ENCODE assay signal across 26 mouse cellular contexts in the genomic region with DNA sequence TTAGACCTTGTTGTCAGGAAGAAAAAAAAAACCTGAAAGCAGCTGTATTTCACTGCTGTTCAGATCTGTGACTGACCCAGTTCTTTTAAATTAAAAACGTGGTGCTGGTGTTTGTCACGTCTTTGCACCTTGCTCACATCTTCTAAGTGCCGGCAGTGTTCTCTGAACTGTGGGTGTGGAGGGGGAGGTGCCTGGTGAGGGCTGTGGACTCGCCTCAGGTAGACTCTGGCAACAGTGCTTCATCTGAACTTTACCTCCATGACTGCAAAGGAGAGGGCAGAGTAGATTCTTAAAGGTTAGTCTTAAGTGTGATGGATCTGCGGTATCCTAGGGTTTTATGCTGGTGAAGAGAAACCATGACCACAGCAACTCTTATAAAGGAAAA. TPM values are rescaled to one million over a fixed set of nuclear protein-coding genes. Genes with fewer than 3 reads are reported as not detected.
A peak's percentile ranks its signal among the peaks of the same experiment; 100 is the strongest.
DNase-seq lines count a peak whose midpoint lies in the region; ATAC-seq and TF ChIP-seq lines count a peak whose summit lies in the region.
"Had no signal": no experiment of that assay in that cellular context is flagged by ENCODE, and none has a peak within 500 bp of the region (broad histone marks: within the 10 kb centered on the region; RNA-seq: fewer than 3 reads in every experiment).

No protein-coding gene starts in this region.

- H3K9ac ChIP-seq in kidney, embryonic 14.5 days (ENCODE audit: low read depth, low read length), result no peak overlapping the region
- H3K9ac ChIP-seq in MEL (ENCODE audit: control insufficient read depth, low read depth, low read length, poor library complexity, severe bottlenecking), result no peak overlapping the region; the same call in 1 of the 2 replicates
- H3K9ac ChIP-seq in intestine, postnatal 0 days (ENCODE audit: low read depth, low read length), result no peak overlapping the region
- H3K9ac ChIP-seq: forebrain, embryonic 12.5 days; hindbrain, embryonic 12.5 days; lung, embryonic 15.5 days; neural tube, embryonic 12.5 days had no signal

- no peak for TF ChIP-seq POLR2A in MEL (IDR thresholded peaks at IDR 0.05; ENCODE audit: control insufficient read depth in 1 of 2, insufficient read depth in 1 of 2, low read depth in 1 of 2, low read length in 2 of 2, poor library complexity in 1 of 2)
- no peak for TF ChIP-seq POLR2A in bone marrow macrophage, adult 2 months (IDR thresholded peaks at IDR 0.05; ENCODE audit: borderline replicate concordance, low read depth, low read length)

- TF ChIP-seq CTCF in MEL (IDR thresholded peaks at IDR 0.05 in 2 of 3, conservative IDR thresholded peaks at IDR 0.05 in 1 of 3; ENCODE audit: control insufficient read depth in 1 of 3, insufficient read depth in 1 of 3, low read depth in 2 of 3, low read length in 3 of 3, poor library complexity in 1 of 3, severe bottlenecking in 1 of 3), result no peak
- TF ChIP-seq CTCF in bone marrow macrophage, adult 2 months (IDR thresholded peaks at IDR 0.05; ENCODE audit: low read depth, low read length), result no peak
- no peak for TF ChIP-seq CTCF in intestine, postnatal 0 days (IDR thresholded peaks at IDR 0.05; ENCODE audit: low read depth)

- no peak overlapping the region for H3K27ac ChIP-seq in kidney, embryonic 14.5 days (ENCODE audit: low read depth, low read length)
- peak overlapping the region; percentile 68 for H3K27ac ChIP-seq in MEL (ENCODE audit: control insufficient read depth, low read depth, low read length)
- H3K27ac ChIP-seq in bone marrow macrophage, adult 2 months (ENCODE audit: insufficient read depth, low read depth, low read length), result peak overlapping the region; percentile 97
- H3K27ac ChIP-seq in intestine, postnatal 0 days (ENCODE audit: low read depth, low read length), result peak overlapping the region; percentile 70; the same call in 1 of the 2 replicates
- H3K27ac ChIP-seq: forebrain, embryonic 12.5 days; hindbrain, embryonic 12.5 days; hindbrain, postnatal 0 days; kidney, postnatal 0 days; lung, embryonic 15.5 days; neural tube, embryonic 12.5 days had no signal

- ATAC-seq in kidney, embryonic 14.5 days (ENCODE audit: low FRiP score, low TSS enrichment), result no peak
- peak; percentile 68 for ATAC-seq in intestine, postnatal 0 days
- ATAC-seq: activated CD4-positive, CD25-positive, alpha-beta regulatory T cell, adult 4 months; midbrain, embryonic 16.5 days had no signal

- TF ChIP-seq EP300 in MEL (IDR thresholded peaks at IDR 0.05; ENCODE audit: low read depth in 1 of 2, low read length in 2 of 2), result no peak

- no peak overlapping the region for H3K4me3 ChIP-seq in kidney, embryonic 14.5 days (ENCODE audit: low read length)
- H3K4me3 ChIP-seq in MEL (ENCODE audit: control insufficient read depth in 1 of 2, insufficient read depth in 1 of 2, low read depth in 2 of 2, low read length in 2 of 2), result peak overlapping the region in 1 of 2 experiments; percentile 41; a peak in 2 of 4 replicates
- peak overlapping the region; percentile 28 for H3K4me3 ChIP-seq in bone marrow macrophage, adult 2 months (ENCODE audit: insufficient read depth, low read length)
- no peak overlapping the region for H3K4me3 ChIP-seq in intestine, postnatal 0 days (ENCODE audit: low read depth, low read length)
- H3K4me3 ChIP-seq: forebrain, embryonic 12.5 days; hindbrain, embryonic 12.5 days; layer of hippocampus, adult 2 months; lung, embryonic 15.5 days; neural tube, embryonic 12.5 days had no signal

- H3K79me2 ChIP-seq in MEL (ENCODE audit: control insufficient read depth, insufficient read depth, low read length, poor library complexity), result no peaks in the 10 kb centered on the region

- peak; percentile 54 to 59 for DNase-seq in kidney, adult 8-10 months
- DNase-seq in MEL (ENCODE audit: low read depth, low spot score), result no peak
- no peak for DNase-seq in thymus, postnatal 10 days (ENCODE audit: low spot score in 2 of 2)
- DNase-seq in layer of hippocampus, adult 9-11 months, result no peak
- DNase-seq: adrenal gland, adult 8-10 months; B cell, adult 2 months; cerebellum, adult 9-10 months; gastrocnemius, postnatal 25 days; layer of hippocampus, postnatal 36 days; right cerebral cortex, postnatal 4 days; thymus, adult 2 months; thymus, postnatal 4 days had no signal

- no peaks in the 10 kb centered on the region for H3K4me1 ChIP-seq in kidney, embryonic 14.5 days (ENCODE audit: control insufficient read depth, insufficient read depth, low read length)
- H3K4me1 ChIP-seq in MEL (ENCODE audit: control insufficient read depth in 1 of 2, insufficient read depth in 2 of 2, low read length in 2 of 2), result peaks cover 0 to 30% of the 10 kb centered on the region in 2 experiments; a peak in 2 of 4 replicates
- H3K4me1 ChIP-seq in bone marrow macrophage, adult 2 months (ENCODE audit: control insufficient read depth, insufficient read depth, low read length), result peaks cover 34% of the 10 kb centered on the region
- peaks cover 6% of the 10 kb centered on the region; the same call in 1 of the 2 replicates for H3K4me1 ChIP-seq in intestine, postnatal 0 days (replicated peaks; ENCODE audit: control insufficient read depth, insufficient read depth, low read length)
- H3K4me1 ChIP-seq: forebrain, embryonic 12.5 days; hindbrain, embryonic 12.5 days; lung, embryonic 15.5 days; neural tube, embryonic 12.5 days had no signal

- H3K9me3 ChIP-seq in kidney, embryonic 14.5 days (ENCODE audit: control insufficient read depth, low read length), result no peaks in the 10 kb centered on the region
- no peaks in the 10 kb centered on the region for H3K9me3 ChIP-seq in MEL (replicated peaks; ENCODE audit: insufficient read depth, low read length)
- no peaks in the 10 kb centered on the region for H3K9me3 ChIP-seq in intestine, postnatal 0 days (ENCODE audit: control insufficient read depth)
- H3K9me3 ChIP-seq: forebrain, embryonic 12.5 days; hindbrain, embryonic 12.5 days; lung, embryonic 15.5 days; neural tube, embryonic 12.5 days had no signal

- TF ChIP-seq RAD21 in MEL (IDR thresholded peaks at IDR 0.05; ENCODE audit: low read depth, low read length), result no peak

- H3K27me3 ChIP-seq in kidney, embryonic 14.5 days (ENCODE audit: control insufficient read depth, insufficient read depth, low read length), result no peaks in the 10 kb centered on the region
- H3K27me3 ChIP-seq in MEL (ENCODE audit: control insufficient read depth in 1 of 2, insufficient read depth in 2 of 2, low read length in 2 of 2), result no peaks in the 10 kb centered on the region
- no peaks in the 10 kb centered on the region for H3K27me3 ChIP-seq in intestine, postnatal 0 days (replicated peaks; ENCODE audit: control insufficient read depth, insufficient read depth, low read length)
- H3K27me3 ChIP-seq: forebrain, embryonic 12.5 days; hindbrain, embryonic 12.5 days; lung, embryonic 15.5 days; neural tube, embryonic 12.5 days had no signal

- WGBS in kidney, embryonic 14.5 days, result 86% methylated on average over 5 of the region's 5 CpGs
- WGBS in intestine, postnatal 0 days, result 45% methylated on average over 5 of the region's 5 CpGs

- no peaks in the 10 kb centered on the region for H3K36me3 ChIP-seq in kidney, embryonic 14.5 days (ENCODE audit: control insufficient read depth, insufficient read depth, low read length)
- peaks cover 0 to 7% of the 10 kb centered on the region in 2 experiments; a peak in 2 of 4 replicates for H3K36me3 ChIP-seq in MEL (ENCODE audit: control insufficient read depth in 1 of 2, insufficient read depth in 2 of 2, low read length in 2 of 2)
- H3K36me3 ChIP-seq in intestine, postnatal 0 days (ENCODE audit: control insufficient read depth, insufficient read depth), result no peaks in the 10 kb centered on the region
- H3K36me3 ChIP-seq: forebrain, embryonic 12.5 days; hindbrain, embryonic 12.5 days; lung, embryonic 15.5 days; neural tube, embryonic 12.5 days had no signal

- no peak overlapping the region for H3K4me2 ChIP-seq in kidney, embryonic 14.5 days (replicated peaks; ENCODE audit: low read depth, low read length)
- H3K4me2 ChIP-seq in intestine, postnatal 0 days (replicated peaks; ENCODE audit: low read depth), result peak overlapping the region; percentile 45
- H3K4me2 ChIP-seq: forebrain, embryonic 12.5 days; heart, embryonic 11.5 days; hindbrain, embryonic 12.5 days; lung, embryonic 15.5 days; midbrain, embryonic 11.5 days; neural tube, embryonic 12.5 days had no signal

TF ChIP-seq in MEL, 35 proteins besides CTCF, POLR2A, EP300 and RAD21 (continues in another document):
- TF ChIP-seq JUND (IDR thresholded peaks at IDR 0.05; ENCODE audit: low read depth, low read length) (no peak), MAX (IDR thresholded peaks at IDR 0.05; ENCODE audit: low read length) (no peak), MYB (IDR thresholded peaks at IDR 0.05; ENCODE audit: low read depth, low read length) (no peak), TCF12 (IDR thresholded peaks at IDR 0.05; ENCODE audit: low read depth, low read length) (no peak), ELF1 (IDR thresholded peaks at IDR 0.05; ENCODE audit: low read depth, low read length) (no peak), NRF1 (IDR thresholded peaks at IDR 0.05; ENCODE audit: insufficient read depth, low read depth, low read length, poor library complexity, severe bottlenecking) (no peak), ZC3H11A (IDR thresholded peaks at IDR 0.05; ENCODE audit: low read depth, low read length) (no peak), USF2 (IDR thresholded peaks at IDR 0.05; ENCODE audit: borderline replicate concordance in 1 of 2, insufficient read depth in 1 of 2, low read depth in 1 of 2, low read length in 2 of 2) (no peak), ETS1 (IDR thresholded peaks at IDR 0.05; ENCODE audit: low read depth, low read length) (no peak), TAL1 (IDR thresholded peaks at IDR 0.05; ENCODE audit: low read length) (no peak), CHD2 (IDR thresholded peaks at IDR 0.05; ENCODE audit: low read length) (no peak), TBP (IDR thresholded peaks at IDR 0.05; ENCODE audit: low read depth, low read length) (no peak)

RNA-seq across cellular contexts. Expression of a gene that starts 22.4 kb away (rescaled TPM):
- polyA plus RNA-seq in kidney, embryonic 14.5 days (2014; fragmentation: Nextera tagmentation; extraction: Ambion mirVana), result 13.0 and 22.1 TPM in 2 replicates
- 2.5 and 2.8 TPM in 2 replicates for total RNA-seq in MEL (2012; rRNA removed)
- polyA plus RNA-seq in MEL (2012; ENCODE audit: insufficient read depth in 1 of 2, insufficient read length in 2 of 2, low read depth in 1 of 2, low replicate concordance in 2 of 2, missing spikeins in 1 of 2), result 1 to 10 TPM in 1 of 2 experiments, not detected in 1; 6.7 TPM
- polyA plus RNA-seq in bone marrow macrophage, adult 2 months (2012; ENCODE audit: insufficient read depth, insufficient read length, missing spikeins), result 90.9 and 92.7 TPM in 2 replicates
- 28.8 and 32.9 TPM in 2 replicates for polyA plus RNA-seq in intestine, postnatal 0 days (2015; fragmentation: Nextera tagmentation; extraction: Ambion mirVana)

RNA-seq across cellular contexts. Expression of a gene that starts 27.9 kb away (rescaled TPM):
- polyA plus RNA-seq in kidney, embryonic 14.5 days (2014; fragmentation: Nextera tagmentation; extraction: Ambion mirVana), result 12.3 and 12.6 TPM in 2 replicates
- total RNA-seq in MEL (2012; rRNA removed), result 0.65 and 0.89 TPM in 2 replicates
- 1 to 10 TPM in 1 of 2 experiments, not detected in 1; 3.9 TPM for polyA plus RNA-seq in MEL (2012; ENCODE audit: insufficient read depth in 1 of 2, insufficient read length in 2 of 2, low read depth in 1 of 2, low replicate concordance in 2 of 2, missing spikeins in 1 of 2)
- polyA plus RNA-seq in bone marrow macrophage, adult 2 months (2012; ENCODE audit: insufficient read depth, insufficient read length, missing spikeins), result 1.6 TPM in 1 of 2 replicates, not detected in the other
- polyA plus RNA-seq in intestine, postnatal 0 days (2015; fragmentation: Nextera tagmentation; extraction: Ambion mirVana), result 167 and 184 TPM in 2 replicates

Comparison
In these comparisons a context has a peak if more than half of its experiments do, and no peak if none do; other contexts are left out.
1. DNase-seq: peak in kidney, adult 8-10 months (2 of 2); none in MEL (single experiment), thymus, postnatal 10 days (0 of 2) and layer of hippocampus, adult 9-11 months (single experiment).
2. RNA of a gene that starts 27.9 kb away (polyA plus RNA-seq): 167 to 184 TPM in intestine, postnatal 0 days; 12.3 to 12.6 TPM in kidney, embryonic 14.5 days, 3.9 TPM in MEL and 1.6 TPM in bone marrow macrophage, adult 2 months; every median in the first group is over 10 times any median in the second.